8 mouse cellular contexts compared by ENCODE assay signal in genomic region chr13:22028673-22029460, GRCm38 (mm10). TPM values are rescaled to one million over a fixed set of nuclear protein-coding genes. Genes with fewer than 3 reads are reported as not detected.
DNase-seq lines count a peak whose midpoint lies in the region; ATAC-seq and TF ChIP-seq lines count a peak whose summit lies in the region.

No protein-coding gene starts in this region.

- under 1% methylated on average over 40 of the region's 40 CpGs for WGBS in forebrain, embryonic 16.5 days
- WGBS in lung, embryonic 14.5 days, result under 1% methylated on average over 40 of the region's 40 CpGs

- peak; percentile 97 for TF ChIP-seq CTCF in lung, embryonic 14.5 days (IDR thresholded peaks at IDR 0.05; ENCODE audit: low read depth)

- DNase-seq in ES-E14 (ENCODE audit: low read depth, low spot score), result no peak
- DNase-seq in cerebellum, adult 18-20 months, result peak; percentile 91 to 96
- DNase-seq in heart, postnatal 36 days, result peak; percentile 95 to 98
- peak; percentile 84 to 96 for DNase-seq in layer of hippocampus, adult 8-10 months (ENCODE audit: low spot score in 2 of 2)
- peak; percentile 99 for DNase-seq in lung, embryonic 14.5 days
- peak; percentile 78 to 83 for DNase-seq in thymus, adult 18-20 months

- H3K9me3 ChIP-seq in ES-E14 (ENCODE audit: control insufficient read depth, insufficient read depth, low read depth, low read length), result no peaks in the 10 kb centered on the region
- H3K9me3 ChIP-seq in forebrain, embryonic 16.5 days (ENCODE audit: control insufficient read depth, low read length), result no peaks in the 10 kb centered on the region
- no peaks in the 10 kb centered on the region for H3K9me3 ChIP-seq in lung, embryonic 14.5 days (ENCODE audit: low read depth, low read length)

- H3K27ac ChIP-seq in ES-E14 (ENCODE audit: insufficient read depth, low read depth, low read length, poor library complexity, severe bottlenecking), result peak overlapping the region; percentile 55; the same call in 1 of the 2 replicates
- peak overlapping the region; percentile 84 for H3K27ac ChIP-seq in forebrain, embryonic 16.5 days (ENCODE audit: low read length)
- peak overlapping the region; percentile 85 for H3K27ac ChIP-seq in lung, embryonic 14.5 days (ENCODE audit: low read depth)

- intact Hi-C loops in heart, postnatal 36 days (cut with DNase I), result loop anchor here (1.0 to 10.0 kb wide), 3 partner anchors 55 to 317 kb away; no protein-coding TSS in a partner anchor

- in situ Hi-C loops in ES-E14 (cut with MboI; ENCODE audit: low sequenced_read_pairs in 2 of 2, unreplicated experiment in 2 of 2), result loop anchor here (10.0 to 25.0 kb wide), 7 partner anchors 94 to 1733 kb away; partner anchors contain the start of genes Abt1 (in 1 of the 2), Hist1h1a (in 1 of the 2), Hist1h1d (in 1 of the 2) and Hist1h1t (in 1 of the 2)

- peak overlapping the region; percentile 87 for H3K9ac ChIP-seq in ES-E14 (ENCODE audit: insufficient read depth, low read depth, low read length, poor library complexity, severe bottlenecking)
- H3K9ac ChIP-seq in forebrain, embryonic 16.5 days (replicated peaks; ENCODE audit: low read depth, low read length), result peak overlapping the region; percentile 76
- peak overlapping the region; percentile 66 for H3K9ac ChIP-seq in lung, embryonic 14.5 days

- no peaks in the 10 kb centered on the region for H3K27me3 ChIP-seq in forebrain, embryonic 16.5 days (replicated peaks; ENCODE audit: control insufficient read depth, insufficient read depth, low read length)
- H3K27me3 ChIP-seq in lung, embryonic 14.5 days (ENCODE audit: insufficient read depth, low read length), result no peaks in the 10 kb centered on the region

- peak overlapping the region; percentile 79 for H3K4me2 ChIP-seq in forebrain, embryonic 16.5 days (ENCODE audit: low read length)
- H3K4me2 ChIP-seq in lung, embryonic 14.5 days, result peak overlapping the region; percentile 59

- H3K4me3 ChIP-seq in ES-E14 (ENCODE audit: insufficient read depth in 1 of 2, low read depth in 1 of 2, low read length in 2 of 2, poor library complexity in 1 of 2, severe bottlenecking in 1 of 2), result peak overlapping the region; percentile 72 to 83
- peak overlapping the region; percentile 71 for H3K4me3 ChIP-seq in forebrain, embryonic 16.5 days (replicated peaks; ENCODE audit: low read length)
- peak overlapping the region; percentile 49 for H3K4me3 ChIP-seq in lung, embryonic 14.5 days (ENCODE audit: low read depth, low read length)

- no peaks in the 10 kb centered on the region for H3K36me3 ChIP-seq in ES-E14 (ENCODE audit: control insufficient read depth, insufficient read depth, low read length, poor library complexity, severe bottlenecking)
- H3K36me3 ChIP-seq in forebrain, embryonic 16.5 days (ENCODE audit: control insufficient read depth, insufficient read depth), result no peaks in the 10 kb centered on the region
- no peaks in the 10 kb centered on the region for H3K36me3 ChIP-seq in lung, embryonic 14.5 days (ENCODE audit: insufficient read depth)

- peaks cover 0 to 15% of the 10 kb centered on the region in 2 experiments; a peak in 2 of 4 replicates for H3K4me1 ChIP-seq in ES-E14 (ENCODE audit: control insufficient read depth in 2 of 2, insufficient read depth in 2 of 2, low read length in 2 of 2, poor library complexity in 1 of 2)
- H3K4me1 ChIP-seq in forebrain, embryonic 16.5 days (replicated peaks; ENCODE audit: control insufficient read depth, insufficient read depth, low read length), result peaks cover 7% of the 10 kb centered on the region
- H3K4me1 ChIP-seq in lung, embryonic 14.5 days (ENCODE audit: insufficient read depth), result no peaks in the 10 kb centered on the region

- peak; percentile 74 for ATAC-seq in forebrain, embryonic 16.5 days
- peak; percentile 85 for ATAC-seq in lung, embryonic 14.5 days (ENCODE audit: insufficient read depth)
- peak; percentile 96 for ATAC-seq in neutrophil, adult 5-6 weeks (ENCODE audit: extremely low read depth, insufficient number of reproducible peaks, low FRiP score, poor library complexity, severe bottlenecking)

TF ChIP-seq in ES-E14, 5 proteins besides CTCF, POLR2A, EP300 and RAD21:
- TF ChIP-seq ZC3H11A (IDR thresholded peaks at IDR 0.05; ENCODE audit: borderline replicate concordance, low read depth, low read length) (peak; percentile 90), HCFC1 (IDR thresholded peaks at IDR 0.05; ENCODE audit: borderline replicate concordance, insufficient read depth, low read length) (no peak), ZNF384 (IDR thresholded peaks at IDR 0.05; ENCODE audit: low read depth, low read length) (0 out of 2 replicates have a peak, but pooled peaks have one; percentile 6), MAFK (IDR thresholded peaks at IDR 0.05; ENCODE audit: insufficient read depth, low read depth, low read length) (peak; percentile 91), CHD2 (IDR thresholded peaks at IDR 0.05; ENCODE audit: low read depth, low read length) (no peak)
TF ChIP-seq in ES-E14: peak in this region for 3.

RNA-seq across cellular contexts. Expression of gene Hist1h2ah, which starts 6.5 kb away (rescaled TPM):
- total RNA-seq in ES-E14 (2012; rRNA removed), result 1,543 and 2,450 TPM in 2 replicates
- not detected in 2 replicates for polyA plus RNA-seq in forebrain, embryonic 16.5 days (2015; fragmentation: Nextera tagmentation; extraction: Ambion mirVana)
- total RNA-seq in heart, postnatal 36 days (2021), result 10 to 100 TPM in 1 of 2 experiments, 1 to 10 TPM in 1; 2.3 to 12.5 TPM
- 10 to 100 TPM in 3 of 4 experiments, 1 to 10 TPM in 1; 6.5 to 26.2 (median 15.2) TPM for total RNA-seq in layer of hippocampus, adult 8-10 months (2022)
- 21.2 and 21.6 TPM in 2 replicates for polyA plus RNA-seq in lung, embryonic 14.5 days (2014; fragmentation: Nextera tagmentation; extraction: Ambion mirVana)
- 15.1 and 66.2 TPM in 2 replicates for total RNA-seq in neutrophil, adult 5-6 weeks (2017)

RNA-seq across cellular contexts. Expression of gene Hist1h2bk, which starts 6.8 kb away (rescaled TPM):
- total RNA-seq in ES-E14 (2012; rRNA removed), result 1,340 and 1,966 TPM in 2 replicates
- 3.3 TPM in 1 of 2 replicates, not detected in the other for polyA plus RNA-seq in forebrain, embryonic 16.5 days (2015; fragmentation: Nextera tagmentation; extraction: Ambion mirVana)
- 10 to 100 TPM; 23.3 to 28.1 TPM for total RNA-seq in heart, postnatal 36 days (2021)
- 10 to 100 TPM; 10.4 to 18.1 (median 16.5) TPM for total RNA-seq in layer of hippocampus, adult 8-10 months (2022)
- polyA plus RNA-seq in lung, embryonic 14.5 days (2014; fragmentation: Nextera tagmentation; extraction: Ambion mirVana), result 8.6 and 11.7 TPM in 2 replicates
- total RNA-seq in neutrophil, adult 5-6 weeks (2017), result 11.9 and 12.2 TPM in 2 replicates

RNA-seq across cellular contexts. Expression of gene Hist1h4i, which starts 12.3 kb away (rescaled TPM):
- 814 and 830 TPM in 2 replicates for total RNA-seq in ES-E14 (2012; rRNA removed)
- polyA plus RNA-seq in forebrain, embryonic 16.5 days (2015; fragmentation: Nextera tagmentation; extraction: Ambion mirVana), result 14.0 and 14.5 TPM in 2 replicates
- total RNA-seq in heart, postnatal 36 days (2021), result 10 to 100 TPM; 15.8 to 18.6 TPM
- 10 to 100 TPM; 55.1 to 70.7 (median 60.0) TPM for total RNA-seq in layer of hippocampus, adult 8-10 months (2022)
- polyA plus RNA-seq in lung, embryonic 14.5 days (2014; fragmentation: Nextera tagmentation; extraction: Ambion mirVana), result 26.4 and 26.7 TPM in 2 replicates
- 59.4 and 71.0 TPM in 2 replicates for total RNA-seq in neutrophil, adult 5-6 weeks (2017)

RNA-seq across cellular contexts. Expression of gene Hist1h2ag, which starts 13.9 kb away (rescaled TPM):
- total RNA-seq in ES-E14 (2012; rRNA removed), result 786 and 868 TPM in 2 replicates
- polyA plus RNA-seq in forebrain, embryonic 16.5 days (2015; fragmentation: Nextera tagmentation; extraction: Ambion mirVana), result 8.5 and 13.4 TPM in 2 replicates
- total RNA-seq in heart, postnatal 36 days (2021), result 10 to 100 TPM; 10.3 to 10.5 TPM
- total RNA-seq in layer of hippocampus, adult 8-10 months (2022), result 10 to 100 TPM in 2 of 4 experiments, 1 to 10 TPM in 2; 8.2 to 12.2 (median 10.1) TPM
- 71.0 and 82.2 TPM in 2 replicates for polyA plus RNA-seq in lung, embryonic 14.5 days (2014; fragmentation: Nextera tagmentation; extraction: Ambion mirVana)
- total RNA-seq in neutrophil, adult 5-6 weeks (2017), result 24.6 and 26.2 TPM in 2 replicates

RNA-seq across cellular contexts. Expression of gene Hist1h2bj, which starts 14.1 kb away (rescaled TPM):
- 1,371 and 1,735 TPM in 2 replicates for total RNA-seq in ES-E14 (2012; rRNA removed)
- 2.1 and 3.1 TPM in 2 replicates for polyA plus RNA-seq in forebrain, embryonic 16.5 days (2015; fragmentation: Nextera tagmentation; extraction: Ambion mirVana)
- total RNA-seq in heart, postnatal 36 days (2021), result 1 to 10 TPM; 7.2 to 9.7 TPM
- 10 to 100 TPM; 10.8 to 15.9 (median 12.1) TPM for total RNA-seq in layer of hippocampus, adult 8-10 months (2022)
- 15.8 and 16.9 TPM in 2 replicates for polyA plus RNA-seq in lung, embryonic 14.5 days (2014; fragmentation: Nextera tagmentation; extraction: Ambion mirVana)
- total RNA-seq in neutrophil, adult 5-6 weeks (2017), result 25.8 and 31.3 TPM in 2 replicates

Comparison
In these comparisons a context has a peak if more than half of its experiments do, and no peak if none do; other contexts are left out.
1. RNA of gene Hist1h2ah, which starts 6.5 kb away (total RNA-seq): 1,543 to 2,450 TPM in ES-E14; 15.1 to 66.2 TPM in neutrophil, adult 5-6 weeks, 6.5 to 26.2 TPM in layer of hippocampus, adult 8-10 months and 2.3 to 12.5 TPM in heart, postnatal 36 days; every median in the first group is over 10 times any median in the second.
2. RNA of gene Hist1h2bk, which starts 6.8 kb away (total RNA-seq): 1,340 to 1,966 TPM in ES-E14; 23.3 to 28.1 TPM in heart, postnatal 36 days, 10.4 to 18.1 TPM in layer of hippocampus, adult 8-10 months and 11.9 to 12.2 TPM in neutrophil, adult 5-6 weeks; every median in the first group is over 10 times any median in the second.
3. RNA of gene Hist1h4i, which starts 12.3 kb away (total RNA-seq): 814 to 830 TPM in ES-E14; 55.1 to 70.7 TPM in layer of hippocampus, adult 8-10 months, 59.4 to 71.0 TPM in neutrophil, adult 5-6 weeks and 15.8 to 18.6 TPM in heart, postnatal 36 days; every median in the first group is over 10 times any median in the second.
4. Peak in every context shown above with its lines, with median percentiles within 50 percentile points of each other: H3K27ac ChIP-seq, H3K4me3 ChIP-seq, H3K9ac ChIP-seq and ATAC-seq.